Mouse (Mus musculus) layer of hippocampus, postnatal 14 days (tissue): ENCODE measurements around the gene 1700016H13Rik. TPM values are rescaled to one million over a fixed set of nuclear protein-coding genes. Genes with fewer than 3 reads are reported as not detected.
A peak's percentile ranks its signal among the peaks of the same experiment; 100 is the strongest.

Source experiments
- DNase-seq, 2 experiments: peaks; one replicate each; pipeline ENCODE4 v3.0.0; 2021 to 2022; ENCODE audit warnings: low spot score in 2 of 2, mixed read lengths in 1 of 2
- total RNA-seq, 2 experiments: library from RNA; stranded (reverse); gene quantifications; 2 replicates each; pipeline ENCODE4 v1.2.3; 2021

Gene 1700016H13Rik
- total RNA-seq, 2 experiments from 2014 or later = not detected

GRCm38 (mm10) chr5:103674482-103674881 lies 18.7 kb upstream of the 1700016H13Rik start:
- DNase-seq = no peak

- DNase-seq = no peak
Observed at GRCm38 (mm10) chr5:103673611-103674010, 17.8 kb upstream of the 1700016H13Rik start.

GRCm38 (mm10) chr5:103671858-103672257 lies 16.0 kb upstream of the 1700016H13Rik start:
- DNase-seq = no peak

- no peak for DNase-seq
Observed at GRCm38 (mm10) chr5:103665876-103666275, 10.1 kb upstream of the 1700016H13Rik start.

- DNase-seq = no peak
Observed at GRCm38 (mm10) chr5:103664932-103665331, 9.1 kb upstream of the 1700016H13Rik start.

GRCm38 (mm10) chr5:103659571-103659970 lies 3.8 kb upstream of the 1700016H13Rik start:
- peak in 1 of 2 experiments; percentile 65 for DNase-seq

GRCm38 (mm10) chr5:103658921-103659320 lies 3.1 kb upstream of the 1700016H13Rik start:
- DNase-seq = peak; percentile 7 to 10

GRCm38 (mm10) chr5:103654780-103655179 lies 1.0 kb downstream of the 1700016H13Rik start:
- DNase-seq = no peak

GRCm38 (mm10) chr5:103654225-103654624 lies 1.6 kb downstream of the 1700016H13Rik start:
- DNase-seq = peak in 1 of 2 experiments; percentile 15

GRCm38 (mm10) chr5:103647320-103647719 lies 8.5 kb downstream of the 1700016H13Rik start:
- no peak for DNase-seq

GRCm38 (mm10) chr5:103644167-103644566 lies 11.6 kb downstream of the 1700016H13Rik start:
- DNase-seq = no peak

GRCm38 (mm10) chr5:103637162-103637561 lies 18.6 kb downstream of the 1700016H13Rik start:
- DNase-seq = no peak

GRCm38 (mm10) chr5:103629854-103630580 lies 25.8 kb downstream of the 1700016H13Rik start:
- DNase-seq = peak in 1 of 2 experiments; percentile 2

- peak; percentile 70 to 87 for DNase-seq
Observed at GRCm38 (mm10) chr5:103629111-103629764, 26.6 kb downstream of the 1700016H13Rik start, which contains the start of gene Slc10a6. Gene Slc10a6 (minus strand): TSS chr5:103629403.

GRCm38 (mm10) chr5:103628499-103628898 lies 27.3 kb downstream of the 1700016H13Rik start:
- DNase-seq = no peak

- no peak for DNase-seq
Observed at GRCm38 (mm10) chr5:103624831-103625230, 31.0 kb downstream of the 1700016H13Rik start.

- no peak for DNase-seq
Observed at GRCm38 (mm10) chr5:103622321-103622720, 33.5 kb downstream of the 1700016H13Rik start.

GRCm38 (mm10) chr5:103620301-103620973 lies 35.4 kb downstream of the 1700016H13Rik start:
- DNase-seq = no peak

- DNase-seq = no peak
Observed at GRCm38 (mm10) chr5:103617191-103617590, 38.6 kb downstream of the 1700016H13Rik start.

- DNase-seq = no peak
Observed at GRCm38 (mm10) chr5:103614356-103614755, 41.5 kb downstream of the 1700016H13Rik start.

GRCm38 (mm10) chr5:103612316-103612715 lies 43.5 kb downstream of the 1700016H13Rik start:
- no peak for DNase-seq
